Mouse (Mus musculus) effector memory CD4-positive, alpha-beta T cell, adult 5 months (primary cell): Measurements from ENCODE around the gene Romo1. TPM values are rescaled to one million over a fixed set of nuclear protein-coding genes. Genes with fewer than 3 reads are reported as not detected.

Source experiments
- polyA plus RNA-seq: library from polyadenylated mRNA; unstranded; fragments of 100-300 nt; shearing (Covaris generic); gene quantifications from one replicate; pipeline ENCODE4 v1.2.1, GENCODE M21; 2017

The Romo1 gene
- 128 TPM for polyA plus RNA-seq

GRCm38 (mm10) chr2:156143953-156144724, at the start of gene Romo1, which contains the start of gene Nfs1:
TSS of gene Romo1 (plus strand) at chr2:156144039.
TSS of gene Nfs1 (minus strand) at chr2:156144186.

GRCm38 (mm10) chr2:156111358-156112079, 32.3 kb upstream of the Romo1 start, which contains the start of the genes Cpne1 and Rbm12:
TSS of gene Cpne1 (minus strand) at chr2:156111965.
TSS of gene Rbm12 (minus strand) at chr2:156111978.

GRCm38 (mm10) chr2:156126992-156127391, 16.8 kb upstream of the Romo1 start, which contains the start of gene Gm28036:
TSS of gene Gm28036 (minus strand) at chr2:156127092.

GRCm38 (mm10) chr2:156180094-156180821, 36.4 kb downstream of the Romo1 start, which contains the start of gene Rbm39:
TSS of gene Rbm39 (minus strand) at chr2:156180238.

Other genes starting within 250 kb of the Romo1 start
- gene Uqcc1, start 213.7 kb upstream of the Romo1 start, polyA plus RNA-seq: 31.1 TPM
- not detected for gene Gm15557, start 203.3 kb upstream of the Romo1 start, polyA plus RNA-seq
- not detected for gene Gdf5, start 198.7 kb upstream of the Romo1 start, polyA plus RNA-seq
- gene Cep250, start 187.6 kb upstream of the Romo1 start, polyA plus RNA-seq: 21.9 TPM
- gene 6430550D23Rik, start 136.1 kb upstream of the Romo1 start, polyA plus RNA-seq: 1.2 TPM
- 105 TPM for gene Ergic3, start 136.0 kb upstream of the Romo1 start, polyA plus RNA-seq
- gene Fer1l4, start 91.1 kb upstream of the Romo1 start, polyA plus RNA-seq: not detected
- gene Spag4, start 78.9 kb upstream of the Romo1 start, polyA plus RNA-seq: 4.3 TPM
- 60.0 TPM for gene Cpne1, start 32.1 kb upstream of the Romo1 start, polyA plus RNA-seq
- 52.0 TPM for gene Rbm12, start 32.1 kb upstream of the Romo1 start, polyA plus RNA-seq
- 29.0 TPM for gene Gm28036, start 16.9 kb upstream of the Romo1 start, polyA plus RNA-seq
- gene Nfs1, start 147 bp downstream of the Romo1 start, polyA plus RNA-seq: 33.4 TPM
- gene Rbm39, start 36.2 kb downstream of the Romo1 start, polyA plus RNA-seq: 1,812 TPM
- 63.6 TPM for gene Phf20, start 52.4 kb downstream of the Romo1 start, polyA plus RNA-seq
- 5.3 TPM for gene Cnbd2, start 168.3 kb downstream of the Romo1 start, polyA plus RNA-seq
- 74.1 TPM for gene Scand1, start 168.7 kb downstream of the Romo1 start, polyA plus RNA-seq